Mouse (Mus musculus) bone marrow, adult 2 months (tissue): Measurements from ENCODE around the gene Llgl2. TPM values are rescaled to one million over a fixed set of nuclear protein-coding genes. Genes with fewer than 3 reads are reported as not detected.
"Not testable (repeated sequence)": the region's sequence is repeated elsewhere in the genome, so short reads cannot be mapped to it uniquely, and the experiment has no call there.

Experiments used
- H3K27ac ChIP-seq: fragments of 200-500 bp; 2 replicates; pipeline ENCODE4 v1.5.1; 2012; ENCODE audit warnings: low read depth, mild to moderate bottlenecking, control low read depth, inconsistent platforms, low read length; ENCODE audit not compliant: control insufficient read depth, poor library complexity, insufficient read depth
- H3K4me1 ChIP-seq: fragments of 200-500 bp; 2 replicates; pipeline ENCODE4 v1.6.1; 2011; ENCODE audit warnings: low read length; ENCODE audit not compliant: control insufficient read depth, insufficient read depth
- H3K4me3 ChIP-seq: fragments of 200-500 bp; replicated peaks from 2 replicates; pipeline ENCODE3; 2011; ENCODE audit warnings: mild to moderate bottlenecking, low read depth, low read length, control low read depth; ENCODE audit not compliant: control insufficient read depth
- CTCF ChIP-seq: fragments of 200-500 bp; IDR thresholded peaks from 2 replicates; pipeline ENCODE4 v1.5.1; 2011; ENCODE audit warnings: low read length, control low read depth; ENCODE audit not compliant: control insufficient read depth, insufficient read depth
- POLR2A ChIP-seq: fragments of 200-500 bp; IDR thresholded peaks from 2 replicates; pipeline ENCODE4 v1.6.1; 2011; ENCODE audit warnings: low read depth, mild to moderate bottlenecking, control low read depth, low read length, borderline replicate concordance; ENCODE audit not compliant: control insufficient read depth
- WGBS: fragments of 180-500 bp; shearing (Covaris S2); methylation state at CpG from one replicate; pipeline ENCODE4 v1.1.7; 2018; 5-methylcytosine and 5-hydroxymethylcytosine counted together
- polyA plus RNA-seq: library from polyadenylated mRNA; stranded (reverse); fragments of >200 nt; gene quantifications from 2 replicates; pipeline ENCODE4 v1.2.4, GENCODE M21; 2011; ENCODE audit warnings: low replicate concordance; ENCODE audit not compliant: missing spikeins, insufficient read depth, insufficient read length

Llgl2 gene
- polyA plus RNA-seq, 1 experiment: 13.7 TPM

DNA sequence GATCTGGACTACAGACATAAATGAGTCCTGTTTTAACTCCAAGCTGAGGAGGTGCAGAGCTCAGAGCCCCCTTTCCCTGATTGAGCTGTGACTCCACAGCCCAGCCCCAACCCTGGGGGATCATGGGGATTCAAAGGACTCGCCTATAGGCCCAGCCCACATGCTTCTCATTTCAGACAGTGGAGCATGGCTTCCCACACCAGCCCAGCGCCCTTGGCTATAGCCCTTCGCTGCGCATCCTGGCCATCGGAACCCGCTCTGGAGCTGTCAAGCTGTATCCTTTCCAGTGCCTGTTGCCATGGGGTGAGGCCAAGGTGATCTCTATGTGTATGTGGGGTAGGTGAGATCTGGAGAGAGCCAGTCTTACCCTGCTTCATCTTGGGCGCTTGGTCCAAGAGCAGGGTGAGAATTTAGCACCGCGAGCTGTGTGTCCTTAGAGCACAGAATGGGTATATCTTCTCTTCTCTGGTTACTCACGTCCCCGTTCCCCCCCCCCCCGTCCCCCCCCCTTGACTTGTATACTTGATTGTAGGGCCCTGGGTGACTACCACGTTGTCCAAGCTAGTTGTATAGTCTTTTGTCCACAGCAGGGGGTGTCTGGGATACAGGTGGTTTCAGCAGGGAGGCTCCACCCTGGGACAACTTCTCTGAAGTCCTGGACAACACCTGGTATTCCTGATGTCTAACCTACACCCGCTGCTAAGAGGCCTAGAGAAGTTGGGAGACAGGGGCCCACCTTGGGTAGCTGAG, 19.5 kb downstream of the Llgl2 start:
- Histone ChIP-seq H3K4me1 (no peaks in the 10 kb centered on the region), H3K4me3 (no peak overlapping the region), H3K27ac (no peak overlapping the region)
- 87% methylated on average over 11 of the region's 14 CpGs for WGBS
- TF ChIP-seq CTCF (no peak), POLR2A (no peak)

DNA sequence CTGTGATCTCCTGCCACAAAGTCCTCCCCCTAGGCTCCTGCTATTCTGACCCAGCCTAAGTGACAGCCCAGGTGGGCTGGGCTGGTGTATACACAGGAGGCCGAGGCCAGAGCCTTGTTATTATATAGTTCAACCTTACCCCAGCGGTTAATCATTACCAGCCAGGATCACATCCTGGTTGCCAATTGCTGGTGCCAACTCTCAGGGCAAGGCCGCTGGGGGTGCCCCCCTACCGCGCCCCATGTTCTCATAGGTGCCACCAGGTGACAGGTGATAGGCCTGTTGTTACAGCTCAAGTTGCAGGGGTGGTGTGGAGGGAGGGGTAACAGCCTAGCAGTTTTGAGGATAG, 20.0 kb downstream of the Llgl2 start:
- H3K4me3 ChIP-seq: no peak overlapping the region
- H3K4me1 ChIP-seq: no peaks in the 10 kb centered on the region
- WGBS: 94% methylated on average over 5 of the region's 5 CpGs
- no peak for TF ChIP-seq POLR2A
- TF ChIP-seq CTCF: no peak
- no peak overlapping the region for H3K27ac ChIP-seq

DNA sequence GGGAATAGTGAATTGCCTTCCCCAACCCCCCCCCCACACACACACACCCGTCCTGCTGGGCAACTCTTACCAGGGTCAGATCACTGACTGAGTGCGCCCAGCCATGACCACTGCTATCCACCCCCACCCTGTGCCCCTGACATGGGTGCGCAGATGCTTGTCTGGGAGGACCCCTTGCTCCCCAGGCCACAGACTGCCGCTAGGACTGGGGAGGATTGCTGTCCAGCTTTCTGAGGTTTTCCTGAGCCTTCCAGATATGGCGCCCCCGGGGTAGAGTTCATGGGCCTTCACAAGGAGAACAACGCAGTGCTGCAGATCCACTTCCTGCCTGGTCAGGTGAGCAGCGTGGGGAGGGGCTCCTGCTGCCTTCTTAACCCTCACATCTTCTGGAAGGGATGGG, 20.4 kb downstream of the Llgl2 start:
- H3K27ac ChIP-seq: no peak overlapping the region

DNA sequence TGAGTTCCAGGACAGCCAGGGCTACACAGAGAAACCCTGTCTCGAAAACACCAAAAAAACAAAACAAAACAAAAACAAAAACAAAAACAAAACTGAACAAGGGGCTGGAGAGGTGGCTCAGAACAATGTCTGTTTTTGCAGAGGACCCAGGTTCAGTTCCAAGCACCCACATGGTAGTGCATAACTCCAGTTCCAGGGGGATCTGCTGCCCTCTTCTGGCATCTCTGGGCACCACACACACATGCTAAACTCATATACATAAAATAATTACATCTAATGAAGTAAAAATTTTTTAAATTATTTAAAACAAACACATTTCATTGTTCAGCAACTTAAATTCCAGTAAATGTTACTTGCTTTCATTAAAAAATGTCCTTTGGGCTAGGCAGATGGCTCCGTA, 22.0 kb downstream of the Llgl2 start:
- Histone ChIP-seq H3K4me1 (no peaks in the 10 kb centered on the region), H3K27ac (no peak overlapping the region), H3K4me3 (no peak overlapping the region)
- TF ChIP-seq CTCF: no peak
- no peak for TF ChIP-seq POLR2A
- 92% methylated on average over 2 of the region's 2 CpGs for WGBS

More for the DNA sequence above, 20.4 kb downstream of the Llgl2 start:
- no peak overlapping the region for H3K4me3 ChIP-seq
- TF ChIP-seq CTCF: no peak
- no peak for TF ChIP-seq POLR2A
- WGBS: 77% methylated on average over 8 of the region's 8 CpGs
- H3K4me1 ChIP-seq: no peaks in the 10 kb centered on the region

DNA sequence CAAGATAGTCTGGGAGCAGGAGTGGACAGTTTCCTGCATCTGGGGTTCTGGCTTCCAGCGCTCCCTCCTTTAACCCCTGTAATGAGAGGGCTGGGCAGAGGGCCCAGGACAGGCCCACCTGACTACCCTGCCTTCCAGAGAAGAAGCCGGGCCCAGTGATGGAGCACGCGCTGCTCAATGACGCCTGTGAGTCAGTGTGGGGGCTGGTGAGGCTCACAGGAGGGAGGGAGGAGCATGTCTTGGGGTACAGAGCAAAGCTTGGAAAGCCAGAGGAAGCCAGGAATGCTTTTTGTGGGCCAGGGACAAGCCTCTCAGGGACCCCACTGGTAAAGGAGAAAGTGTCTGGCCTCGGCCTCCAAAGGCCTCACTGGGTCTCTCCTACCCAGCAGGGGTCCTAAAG, 30.8 kb downstream of the Llgl2 start:
- TF ChIP-seq POLR2A: no peak
- TF ChIP-seq CTCF: no peak
- H3K4me3 ChIP-seq: no peak overlapping the region
- WGBS: 87% methylated on average over 6 of the region's 6 CpGs
- no peaks in the 10 kb centered on the region for H3K4me1 ChIP-seq
- H3K27ac ChIP-seq: no peak overlapping the region

DNA sequence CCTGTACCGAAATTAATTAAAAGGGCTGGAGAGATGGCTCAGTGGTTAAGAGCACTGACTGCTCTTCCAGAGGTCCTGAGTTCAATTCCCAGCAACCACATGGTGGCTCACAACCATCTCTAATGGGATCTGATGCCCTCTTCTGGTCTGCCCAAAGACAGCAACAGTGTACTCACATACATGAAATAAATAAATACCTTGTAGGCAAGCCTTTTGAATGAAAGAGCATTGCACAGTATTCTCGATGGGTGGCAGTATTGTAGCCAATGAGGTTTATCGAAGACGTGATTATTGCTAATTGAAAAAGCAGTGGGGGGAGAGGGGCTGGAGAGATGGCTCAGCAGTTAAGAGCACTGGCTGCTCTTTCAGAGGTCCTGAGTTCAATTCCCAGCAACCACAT, 33.3 kb downstream of the Llgl2 start:
- WGBS: 91% methylated on average over 4 of the region's 4 CpGs
- H3K4me1 ChIP-seq, H3K4me3 ChIP-seq, H3K27ac ChIP-seq: not testable (repeated sequence)

DNA sequence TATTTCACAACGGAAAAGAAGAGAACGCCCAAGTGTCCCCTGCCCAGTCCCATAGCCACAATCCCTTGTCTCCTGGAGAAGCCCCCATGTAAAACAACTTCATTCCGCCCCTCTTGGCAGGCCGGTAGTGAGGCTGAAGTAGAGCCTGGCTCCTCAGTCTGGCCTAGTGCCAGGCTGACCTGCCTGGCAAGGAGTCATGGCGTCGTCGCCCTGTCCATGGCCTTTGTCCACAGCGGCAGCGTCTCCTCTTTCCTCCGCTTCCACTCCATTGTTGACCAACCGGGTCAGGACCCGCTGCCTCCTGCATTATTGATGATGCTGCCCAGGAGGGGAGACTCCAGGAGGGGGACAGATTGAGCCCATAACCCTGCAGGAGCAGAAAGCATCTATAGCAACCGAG, 34.1 kb downstream of the Llgl2 start:
- no peak for TF ChIP-seq POLR2A
- TF ChIP-seq CTCF: no peak
- H3K4me1 ChIP-seq: no peaks in the 10 kb centered on the region
- no peak overlapping the region for H3K27ac ChIP-seq
- 75% methylated on average over 13 of the region's 13 CpGs for WGBS
- H3K4me3 ChIP-seq: no peak overlapping the region

DNA sequence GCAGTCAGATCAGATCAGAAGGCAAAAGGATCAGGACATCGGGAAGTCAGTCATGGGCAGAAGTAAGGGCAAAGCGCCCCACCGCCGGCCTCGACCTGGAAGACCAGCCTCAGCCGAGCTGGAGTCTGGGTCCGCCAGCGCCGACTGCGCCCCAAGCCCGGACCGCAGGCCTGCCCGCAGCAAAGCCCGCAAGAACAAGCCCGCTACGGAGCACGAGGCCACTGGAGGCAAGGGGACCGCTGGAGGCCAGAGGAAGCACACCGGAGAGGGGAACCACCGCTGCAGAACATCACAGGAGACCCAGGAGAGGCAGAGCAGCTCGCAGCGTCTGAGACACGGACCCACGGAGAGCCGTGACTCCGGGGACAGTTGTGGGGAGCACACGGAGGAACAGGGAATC, 34.5 kb downstream of the Llgl2 start, which contains the start of gene Myo15b:
Gene Myo15b, plus strand, starts transcription at position 53 of the 400 bp plus-strand sequence.
- 6% methylated on average over 27 of the region's 27 CpGs for WGBS
- TF ChIP-seq CTCF (no peak), POLR2A (no peak)
- H3K4me1 ChIP-seq: no peaks in the 10 kb centered on the region
- H3K27ac ChIP-seq: no peak within 1 kb of the TSS
- no peak within 1 kb of the TSS for H3K4me3 ChIP-seq

DNA sequence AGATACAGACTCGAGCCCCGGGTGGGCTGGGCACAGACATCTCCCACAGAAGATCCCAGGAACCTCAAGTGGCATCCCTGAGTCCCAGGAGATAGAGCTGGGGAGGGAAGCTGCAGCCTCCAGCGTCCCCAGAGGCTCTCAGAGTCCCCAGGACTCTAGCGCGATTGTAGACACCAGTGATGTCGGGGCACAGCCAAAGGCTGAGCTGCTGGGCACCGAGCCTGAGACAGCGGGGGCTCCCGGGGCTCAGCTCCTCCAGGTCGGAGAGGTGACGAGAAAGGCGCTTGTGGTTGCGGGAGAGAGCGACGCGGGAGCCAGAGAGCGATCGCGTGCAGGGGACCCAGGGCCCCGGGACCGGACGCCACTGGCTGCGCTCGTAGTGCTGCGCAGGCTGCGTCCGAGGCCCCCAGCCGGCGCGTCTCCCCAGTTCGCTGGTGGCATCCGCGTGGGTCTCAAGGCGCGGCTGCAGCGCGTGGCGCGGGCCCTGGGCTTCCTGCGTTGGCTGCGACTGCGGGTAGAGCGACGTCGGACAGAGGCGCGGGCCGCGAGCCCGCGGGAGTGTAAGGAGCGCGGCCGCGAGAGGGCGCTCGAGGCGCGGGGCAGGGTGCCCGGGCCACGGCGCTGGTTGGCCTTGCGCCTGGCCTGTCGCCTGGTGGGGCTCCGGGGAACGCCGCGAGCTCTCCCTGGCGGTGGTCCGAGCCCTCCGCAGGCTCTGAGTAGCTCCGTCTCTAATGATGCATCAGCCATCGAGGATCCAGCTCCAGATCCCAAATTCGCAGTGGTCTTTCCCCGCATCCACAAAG, 35.5 kb downstream of the Llgl2 start:
- Histone ChIP-seq H3K27ac (no peak overlapping the region), H3K4me1 (no peaks in the 10 kb centered on the region), H3K4me3 (no peak overlapping the region)
- WGBS: 3% methylated on average over 74 of the region's 75 CpGs
- TF ChIP-seq CTCF (peak; percentile 74), POLR2A (0 out of 2 replicates have a peak, but pooled peaks have one; percentile 23)

DNA sequence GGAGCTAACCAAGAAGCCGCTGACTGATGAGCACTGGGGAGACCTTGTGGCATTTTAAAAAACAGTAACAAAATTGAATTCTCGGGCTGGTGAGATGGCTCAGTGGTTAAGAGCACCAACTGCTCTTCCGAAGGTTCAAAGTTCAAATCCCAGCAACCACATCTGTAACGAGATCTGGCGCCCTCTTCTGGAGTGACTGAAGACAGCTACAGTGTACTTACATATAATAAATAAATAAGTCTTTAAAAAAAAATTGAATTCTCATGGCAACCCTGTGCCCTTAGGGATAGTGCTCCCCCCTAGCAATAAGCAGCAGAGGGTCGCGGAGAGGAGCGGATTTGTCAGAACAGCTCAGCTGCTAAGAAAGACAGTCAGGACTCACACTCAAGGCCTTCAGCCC, 40.0 kb downstream of the Llgl2 start:
- Histone ChIP-seq H3K27ac (no peak overlapping the region), H3K4me1 (no peaks in the 10 kb centered on the region), H3K4me3 (no peak overlapping the region)
- WGBS: 76% methylated on average over 8 of the region's 8 CpGs
- TF ChIP-seq POLR2A: no peak
